Mouse (Mus musculus) liver, embryonic 15.5 days (tissue): ENCODE data around the gene Btbd11. TPM values are rescaled to one million over a fixed set of nuclear protein-coding genes. Genes with fewer than 3 reads are reported as not detected.

Source experiments
- ATAC-seq: fragments of 200-750 bp; cut with Nextera tagmentation; 2 replicates; pipeline ENCODE4 v1.8.0; 2017; ENCODE audit warnings: moderate number of reproducible peaks, mild to moderate bottlenecking, moderate library complexity; ENCODE audit not compliant: insufficient read depth
- H3K27ac ChIP-seq: fragments of 300-500 bp; sonication (generic); replicated peaks from 2 replicates; pipeline ENCODE4 v1.5.1; 2015; ENCODE audit warnings: mild to moderate bottlenecking, inconsistent platforms
- H3K27me3 ChIP-seq: fragments of 300-500 bp; sonication (generic); 2 replicates; pipeline ENCODE4 v1.6.1; 2015; ENCODE audit warnings: mild to moderate bottlenecking, inconsistent platforms
- H3K36me3 ChIP-seq: fragments of 300-500 bp; sonication (generic); replicated peaks from 2 replicates; pipeline ENCODE4 v1.6.1; 2015; ENCODE audit warnings: moderate library complexity, mild to moderate bottlenecking, inconsistent platforms
- H3K4me1 ChIP-seq: fragments of 300-500 bp; sonication (generic); replicated peaks from 2 replicates; pipeline ENCODE4 v1.6.1; 2015; ENCODE audit warnings: inconsistent platforms
- H3K4me2 ChIP-seq: fragments of 300-500 bp; sonication (generic); 2 replicates; pipeline ENCODE4 v1.6.1; 2015; ENCODE audit warnings: moderate library complexity, mild to moderate bottlenecking, inconsistent platforms
- H3K4me3 ChIP-seq: fragments of 300-500 bp; sonication (generic); replicated peaks from 2 replicates; pipeline ENCODE4 v1.5.1; 2015; ENCODE audit warnings: mild to moderate bottlenecking, inconsistent platforms
- H3K9ac ChIP-seq: fragments of 300-500 bp; sonication (generic); 2 replicates; pipeline ENCODE4 v1.6.1; 2015; ENCODE audit warnings: moderate library complexity, mild to moderate bottlenecking, inconsistent platforms
- H3K9me3 ChIP-seq: fragments of 300-500 bp; sonication (generic); replicated peaks from 2 replicates; pipeline ENCODE4 v1.6.1; 2016; ENCODE audit warnings: inconsistent platforms
- WGBS: fragments of 180-500 bp; shearing (Covaris S2); methylation state at CpG from one replicate; pipeline ENCODE4 v1.1.7; 2015; ENCODE audit warnings: mixed read lengths; ENCODE audit not compliant: insufficient replicate concordance; 5-methylcytosine and 5-hydroxymethylcytosine counted together
- polyA plus RNA-seq: library from polyadenylated mRNA; unstranded; fragments of >200 nt; fragmentation: Nextera tagmentation; extraction: Ambion mirVana; gene quantifications from 2 replicates; pipeline ENCODE4 v1.2.1, GENCODE M21; 2015

The Btbd11 gene
- polyA plus RNA-seq, 1 experiment from 2014 or later, result 0.35 TPM

DNA sequence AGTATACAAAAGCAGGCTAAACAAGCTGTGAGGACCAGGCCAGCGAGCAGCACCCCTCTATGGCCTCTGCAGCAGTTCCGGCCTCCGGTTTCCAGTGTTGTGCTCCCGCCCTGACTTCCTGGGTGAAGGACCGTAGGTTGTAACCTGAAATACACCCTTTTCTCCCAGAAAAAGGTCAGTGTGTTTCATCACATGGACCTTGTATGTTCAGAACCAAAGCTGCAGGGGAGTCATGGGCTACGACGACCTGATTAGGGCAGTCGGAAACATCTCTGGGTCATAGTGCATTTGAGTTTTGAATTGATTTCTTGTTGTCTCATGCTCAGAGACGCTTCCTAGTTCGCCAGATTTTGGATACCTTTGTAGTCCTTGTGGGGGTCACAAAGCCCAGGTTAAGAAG lies 74.1 kb downstream of the Btbd11 start:
- H3K27ac ChIP-seq, result no peak overlapping the region
- no peak overlapping the region for H3K4me2 ChIP-seq
- no peaks in the 10 kb centered on the region for H3K36me3 ChIP-seq
- no peak overlapping the region for H3K4me3 ChIP-seq
- H3K27me3 ChIP-seq, result no peaks in the 10 kb centered on the region
- ATAC-seq, result no peak
- no peaks in the 10 kb centered on the region for H3K9me3 ChIP-seq
- no peaks in the 10 kb centered on the region for H3K4me1 ChIP-seq
- H3K9ac ChIP-seq, result no peak overlapping the region
- WGBS, result 73% methylated on average over 10 of the region's 10 CpGs

DNA sequence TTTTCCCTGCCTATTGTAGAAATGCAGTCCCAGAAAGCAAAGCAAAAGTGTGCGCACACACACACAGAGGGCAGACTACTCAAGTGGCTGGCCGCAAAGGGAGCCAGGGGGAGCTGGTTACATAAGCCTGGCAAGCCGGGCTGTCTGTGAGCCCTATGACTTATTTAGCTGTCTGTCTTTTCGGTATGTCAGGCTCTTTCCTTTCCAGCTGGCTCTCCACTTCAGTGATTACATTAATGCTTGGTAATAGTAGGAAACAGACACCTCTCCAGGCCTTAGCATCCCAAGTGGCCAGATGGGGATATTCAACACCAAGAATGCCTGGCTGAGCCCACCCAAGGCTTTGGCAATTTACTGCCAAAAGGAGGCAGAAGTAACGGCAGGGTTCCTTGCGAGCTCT lies 77.5 kb downstream of the Btbd11 start:
- Histone ChIP-seq H3K36me3 (no peaks in the 10 kb centered on the region), H3K9me3 (no peaks in the 10 kb centered on the region), H3K4me1 (no peaks in the 10 kb centered on the region), H3K27ac (no peak overlapping the region), H3K4me2 (no peak overlapping the region), H3K9ac (no peak overlapping the region), H3K4me3 (no peak overlapping the region), H3K27me3 (no peaks in the 10 kb centered on the region)
- WGBS, result 53% methylated on average over 6 of the region's 6 CpGs
- no peak for ATAC-seq

DNA sequence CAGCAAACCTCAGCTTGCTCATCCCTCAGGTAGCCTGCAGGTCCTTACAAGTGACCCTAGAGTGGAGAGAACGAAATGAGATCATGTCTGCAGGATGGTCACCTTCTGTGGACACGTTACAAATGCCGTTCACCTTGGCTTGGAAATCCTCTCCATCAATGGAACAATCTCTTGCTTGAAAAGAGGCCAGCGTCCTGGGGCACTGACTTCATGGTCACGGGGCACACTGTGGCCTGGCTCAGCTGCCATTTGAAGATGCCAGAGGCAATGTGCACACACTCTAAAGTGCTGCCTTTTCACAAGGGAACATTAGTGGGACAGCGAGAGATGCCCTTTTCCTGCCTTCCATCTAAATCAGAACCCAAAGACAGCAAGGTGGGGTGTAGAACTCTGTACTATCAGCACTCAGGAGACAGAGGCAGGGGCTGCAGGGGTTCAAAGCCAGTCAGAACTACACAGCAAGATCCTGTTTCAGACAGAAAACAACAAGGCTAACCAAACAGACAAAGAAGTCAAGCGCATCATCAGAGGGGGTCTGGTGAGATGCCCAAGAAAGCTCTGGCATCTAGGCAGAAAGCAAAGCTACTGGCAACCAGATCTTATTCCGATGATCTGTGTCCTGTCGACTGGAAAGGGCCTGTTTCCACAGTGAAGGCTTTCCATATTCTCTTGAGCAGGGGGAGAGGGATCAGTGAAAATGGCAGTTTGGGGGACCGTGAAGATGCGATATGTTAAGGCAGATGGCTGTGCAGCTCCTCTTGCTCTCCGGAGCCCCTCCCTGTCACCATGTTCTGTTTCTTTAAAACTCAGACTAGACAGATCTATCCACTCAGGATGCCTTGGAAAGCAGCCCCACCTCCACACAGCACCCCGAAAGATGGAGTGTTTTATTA lies 79.1 kb downstream of the Btbd11 start:
- Histone ChIP-seq H3K4me2 (no peak overlapping the region), H3K9me3 (no peaks in the 10 kb centered on the region), H3K4me3 (no peak overlapping the region), H3K9ac (no peak overlapping the region), H3K36me3 (no peaks in the 10 kb centered on the region), H3K27me3 (no peaks in the 10 kb centered on the region), H3K27ac (no peak overlapping the region), H3K4me1 (no peaks in the 10 kb centered on the region)
- WGBS, result 68% methylated on average over 13 of the region's 13 CpGs
- no peak for ATAC-seq

DNA sequence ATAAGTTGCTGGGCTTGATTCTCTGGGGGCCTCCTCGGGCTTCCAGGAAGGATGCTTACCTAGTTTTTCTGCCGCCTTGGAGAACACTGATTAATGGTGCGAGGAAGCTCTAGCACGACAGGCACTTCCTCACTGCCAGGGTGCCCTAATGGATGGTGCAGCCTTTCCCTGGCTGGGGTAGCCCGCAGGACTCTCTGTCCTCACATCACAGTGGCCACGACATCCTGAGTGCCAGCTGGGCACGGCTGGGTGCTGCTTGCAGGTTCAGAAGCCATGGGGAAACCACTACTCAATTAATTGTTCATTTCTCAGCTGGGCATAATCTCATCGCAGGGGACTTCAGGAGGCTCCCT lies 79.8 kb downstream of the Btbd11 start:
- WGBS, result 35% methylated on average over 8 of the region's 8 CpGs
- ATAC-seq, result no peak
- Histone ChIP-seq H3K36me3 (no peaks in the 10 kb centered on the region), H3K9ac (no peak overlapping the region), H3K4me2 (no peak overlapping the region), H3K4me3 (no peak overlapping the region), H3K27ac (no peak overlapping the region), H3K9me3 (no peaks in the 10 kb centered on the region), H3K27me3 (no peaks in the 10 kb centered on the region), H3K4me1 (no peaks in the 10 kb centered on the region)

DNA sequence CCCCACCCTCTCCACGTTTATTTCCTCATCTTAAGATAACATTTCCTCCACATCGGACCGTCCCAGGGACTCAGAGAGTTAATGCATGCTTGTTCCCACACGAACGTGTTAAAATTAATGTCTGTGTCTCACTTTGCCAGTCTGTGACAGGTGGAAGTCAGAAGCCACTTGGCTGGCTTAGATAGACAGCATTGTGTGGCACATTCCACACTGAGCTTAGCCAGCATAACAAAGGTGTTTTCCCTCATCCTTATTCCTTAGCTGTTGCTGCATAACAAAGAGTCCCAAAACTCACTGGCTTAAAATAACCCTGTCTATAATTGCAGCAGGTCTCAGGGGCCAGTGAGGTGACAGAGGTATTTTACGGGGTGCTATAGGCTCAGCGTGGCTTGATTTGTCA lies 80.8 kb downstream of the Btbd11 start:
- no peak overlapping the region for H3K4me3 ChIP-seq
- H3K27me3 ChIP-seq, result no peaks in the 10 kb centered on the region
- H3K9ac ChIP-seq, result no peak overlapping the region
- no peak overlapping the region for H3K27ac ChIP-seq
- H3K4me1 ChIP-seq, result no peaks in the 10 kb centered on the region
- ATAC-seq, result no peak
- no peaks in the 10 kb centered on the region for H3K36me3 ChIP-seq
- no peak overlapping the region for H3K4me2 ChIP-seq
- 43% methylated on average over 7 of the region's 7 CpGs for WGBS
- no peaks in the 10 kb centered on the region for H3K9me3 ChIP-seq

DNA sequence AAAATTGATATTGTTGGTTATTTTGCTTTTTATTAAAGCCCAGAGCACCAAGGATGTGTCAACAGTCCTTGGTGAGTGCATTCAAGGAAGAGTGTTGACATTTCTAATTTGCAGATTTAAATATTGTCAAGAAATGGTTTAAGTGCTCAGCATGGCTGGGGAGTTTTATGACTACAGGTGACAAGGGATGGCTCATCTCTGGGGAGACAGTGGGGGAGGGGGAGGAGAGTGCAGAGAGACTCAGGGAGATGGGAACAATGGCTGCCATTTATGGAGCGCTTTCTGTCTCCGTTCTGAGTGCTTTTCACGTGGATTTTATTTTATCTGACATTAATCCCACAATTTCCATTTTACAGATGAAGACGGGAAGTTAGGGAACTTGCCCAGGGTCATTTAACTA lies 81.9 kb downstream of the Btbd11 start:
- Histone ChIP-seq H3K4me1 (no peaks in the 10 kb centered on the region), H3K4me3 (no peak overlapping the region), H3K9ac (no peak overlapping the region), H3K27ac (no peak overlapping the region), H3K36me3 (no peaks in the 10 kb centered on the region), H3K27me3 (no peaks in the 10 kb centered on the region), H3K9me3 (no peaks in the 10 kb centered on the region), H3K4me2 (no peak overlapping the region)
- 68% methylated on average over 4 of the region's 4 CpGs for WGBS
- ATAC-seq, result no peak

DNA sequence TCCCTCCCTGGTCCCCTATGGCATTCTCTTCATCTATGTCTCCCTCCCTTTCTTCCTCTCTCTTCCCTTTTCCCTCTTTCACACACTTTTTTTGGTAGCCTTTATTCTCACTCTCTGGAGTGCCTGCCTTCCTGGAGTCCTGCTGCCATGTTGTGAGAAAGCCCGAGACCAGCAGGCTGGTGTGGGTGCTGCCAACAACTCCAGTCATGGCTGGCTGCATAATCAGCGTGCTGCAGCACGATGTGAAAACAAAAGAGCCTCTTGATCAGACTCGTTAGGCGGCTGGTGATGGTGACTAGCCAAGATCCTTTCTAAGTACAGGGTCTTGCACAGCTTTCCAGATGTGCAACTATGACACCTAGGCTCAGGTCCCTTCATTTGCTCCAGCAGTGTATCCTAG lies 82.7 kb downstream of the Btbd11 start:
- Histone ChIP-seq H3K9me3 (no peaks in the 10 kb centered on the region), H3K9ac (no peak overlapping the region)

DNA sequence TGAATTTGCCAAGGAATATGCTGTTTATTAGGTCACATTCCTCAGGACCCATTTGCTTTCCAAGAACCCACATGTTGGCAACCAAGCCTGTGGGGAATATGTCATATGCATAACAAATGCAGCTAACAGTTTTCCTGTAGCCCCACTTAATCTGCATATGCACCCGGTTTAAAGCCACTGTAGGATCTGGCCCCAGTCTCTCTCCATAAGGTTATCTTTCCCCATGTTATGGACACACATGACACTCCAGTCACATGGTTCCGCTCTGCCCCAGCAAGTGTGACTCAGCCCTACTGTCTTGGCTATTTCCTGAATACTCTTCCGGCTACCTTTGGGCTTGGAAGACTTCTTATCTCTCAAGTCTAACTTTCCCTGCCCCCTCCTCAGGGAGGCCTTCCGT lies 86.7 kb downstream of the Btbd11 start:
- ATAC-seq, result no peak
- 39% methylated on average over 4 of the region's 4 CpGs for WGBS
- Histone ChIP-seq H3K36me3 (no peaks in the 10 kb centered on the region), H3K4me2 (no peak overlapping the region), H3K27ac (no peak overlapping the region), H3K9ac (no peak overlapping the region), H3K4me3 (no peak overlapping the region), H3K27me3 (no peaks in the 10 kb centered on the region), H3K9me3 (no peaks in the 10 kb centered on the region), H3K4me1 (no peaks in the 10 kb centered on the region)

More for the DNA sequence above, 82.7 kb downstream of the Btbd11 start:
- H3K4me1 ChIP-seq, result no peaks in the 10 kb centered on the region
- WGBS, result 66% methylated on average over 5 of the region's 5 CpGs
- H3K27ac ChIP-seq, result no peak overlapping the region
- H3K36me3 ChIP-seq, result no peaks in the 10 kb centered on the region
- H3K4me3 ChIP-seq, result no peak overlapping the region
- no peak overlapping the region for H3K4me2 ChIP-seq
- ATAC-seq, result no peak
- no peaks in the 10 kb centered on the region for H3K27me3 ChIP-seq

DNA sequence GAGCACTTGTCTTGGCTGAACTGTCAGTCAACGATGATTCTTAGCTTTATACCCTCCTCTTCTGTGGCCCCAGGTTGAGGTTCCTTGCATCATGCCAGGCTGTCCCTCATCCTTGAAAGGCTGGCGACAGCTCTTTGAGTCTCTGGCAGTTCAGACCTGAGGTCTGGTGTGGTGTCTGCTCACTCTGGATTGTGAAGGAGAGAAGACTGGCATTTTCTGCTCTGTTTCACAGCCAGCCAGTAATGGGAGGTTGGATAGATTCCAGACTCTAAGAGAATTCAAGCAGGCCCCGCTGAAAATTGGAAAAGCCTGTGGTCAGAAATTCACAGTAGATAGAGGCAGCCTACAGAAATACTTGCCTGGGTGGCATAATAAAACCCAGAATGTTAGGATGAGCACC lies 87.3 kb downstream of the Btbd11 start:
- no peak overlapping the region for H3K27ac ChIP-seq
- no peak overlapping the region for H3K9ac ChIP-seq
- 58% methylated on average over 3 of the region's 3 CpGs for WGBS
- no peaks in the 10 kb centered on the region for H3K9me3 ChIP-seq
- H3K4me1 ChIP-seq, result no peaks in the 10 kb centered on the region
- no peak overlapping the region for H3K4me2 ChIP-seq
- H3K4me3 ChIP-seq, result no peak overlapping the region
- no peak for ATAC-seq
- no peaks in the 10 kb centered on the region for H3K36me3 ChIP-seq
- no peaks in the 10 kb centered on the region for H3K27me3 ChIP-seq

DNA sequence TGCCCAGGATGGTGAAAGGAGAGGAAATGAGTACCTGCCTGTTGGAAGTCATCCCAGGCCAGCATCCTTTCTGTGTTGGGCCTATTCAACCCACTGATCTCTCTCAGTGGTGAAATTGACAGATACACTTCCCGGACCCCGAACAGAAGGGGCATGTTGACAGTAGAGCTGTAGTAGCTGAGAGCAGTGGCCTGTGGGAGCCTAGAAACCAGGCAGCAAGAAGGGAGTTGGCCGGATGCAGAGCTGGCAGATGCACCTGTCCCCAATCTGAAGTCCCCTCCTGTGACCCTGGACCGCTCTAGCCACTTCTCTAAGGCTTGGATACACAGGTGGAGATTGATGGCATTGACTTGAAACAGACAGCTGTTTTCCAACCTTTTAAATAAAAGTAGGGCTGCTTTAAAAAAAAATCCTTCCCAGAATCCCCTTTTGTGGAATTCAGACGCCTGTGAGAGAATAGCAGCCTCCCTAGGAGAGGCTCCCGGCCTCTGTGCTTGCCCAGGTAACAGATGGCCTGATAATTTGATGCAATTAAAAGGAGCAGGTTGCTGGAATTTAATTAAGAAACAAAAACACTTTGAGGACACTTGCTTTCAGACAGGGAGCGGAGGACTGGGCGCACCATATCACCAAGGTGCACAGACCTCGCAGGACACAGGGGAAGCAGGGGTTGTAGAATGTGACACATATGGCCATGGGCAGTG lies 89.2 kb downstream of the Btbd11 start:
- H3K4me3 ChIP-seq, result no peak overlapping the region
- no peaks in the 10 kb centered on the region for H3K27me3 ChIP-seq
- 66% methylated on average over 9 of the region's 9 CpGs for WGBS
- no peak overlapping the region for H3K27ac ChIP-seq
- ATAC-seq, result no peak
- no peak overlapping the region for H3K4me2 ChIP-seq
- no peaks in the 10 kb centered on the region for H3K9me3 ChIP-seq
- H3K36me3 ChIP-seq, result no peaks in the 10 kb centered on the region
- no peak overlapping the region for H3K9ac ChIP-seq
- no peaks in the 10 kb centered on the region for H3K4me1 ChIP-seq

DNA sequence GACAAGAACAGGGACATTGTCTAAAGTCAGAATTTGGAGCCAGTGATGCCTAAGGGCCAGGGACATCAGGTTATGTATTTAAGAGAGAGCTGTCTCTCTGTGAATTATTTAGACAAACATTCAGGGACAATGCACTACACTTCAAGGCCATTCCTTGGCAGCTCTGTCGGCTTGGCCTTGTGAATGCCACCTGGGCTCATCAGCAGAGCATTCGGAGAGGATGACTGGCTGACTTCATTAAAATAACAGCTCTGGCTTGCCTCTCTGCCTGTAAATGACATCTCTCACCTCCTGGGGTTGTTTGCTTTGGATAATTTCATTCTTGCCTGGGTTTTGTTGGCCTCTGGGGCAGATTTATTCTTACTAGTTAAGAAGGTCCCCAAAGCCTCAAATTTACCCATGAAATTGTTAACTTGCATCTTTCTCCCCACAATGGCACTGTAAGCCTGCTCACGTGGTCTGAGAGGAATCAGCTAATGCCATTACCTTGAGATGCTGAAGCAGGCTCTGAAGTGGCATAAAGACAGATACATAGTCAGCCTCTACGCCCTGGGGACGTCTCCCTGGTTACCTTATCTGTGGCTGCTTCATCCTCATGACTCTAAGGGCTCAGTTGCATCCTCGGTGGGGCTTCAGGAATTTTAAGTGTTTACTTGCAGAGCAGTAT lies 93.5 kb downstream of the Btbd11 start:
- Histone ChIP-seq H3K36me3 (no peaks in the 10 kb centered on the region), H3K9ac (no peak overlapping the region), H3K27ac (no peak overlapping the region), H3K27me3 (no peaks in the 10 kb centered on the region), H3K4me2 (no peak overlapping the region), H3K4me1 (no peaks in the 10 kb centered on the region), H3K4me3 (no peak overlapping the region), H3K9me3 (no peaks in the 10 kb centered on the region)
- 28% methylated on average over 6 of the region's 6 CpGs for WGBS
- ATAC-seq, result no peak
